Mouse (Mus musculus) E14TG2a.4 (cell line): ENCODE data around the gene Megf8.

Source experiments
- CTCF ChIP-seq: conservative IDR thresholded peaks from 2 replicates; pipeline ENCODE4 v1.5.1; 2014; ENCODE audit warnings: low read length
- POU5F1 ChIP-seq: IDR thresholded peaks from 2 replicates; pipeline ENCODE4 v1.6.1; 2014; ENCODE audit warnings: low read length, borderline replicate concordance

DNA sequence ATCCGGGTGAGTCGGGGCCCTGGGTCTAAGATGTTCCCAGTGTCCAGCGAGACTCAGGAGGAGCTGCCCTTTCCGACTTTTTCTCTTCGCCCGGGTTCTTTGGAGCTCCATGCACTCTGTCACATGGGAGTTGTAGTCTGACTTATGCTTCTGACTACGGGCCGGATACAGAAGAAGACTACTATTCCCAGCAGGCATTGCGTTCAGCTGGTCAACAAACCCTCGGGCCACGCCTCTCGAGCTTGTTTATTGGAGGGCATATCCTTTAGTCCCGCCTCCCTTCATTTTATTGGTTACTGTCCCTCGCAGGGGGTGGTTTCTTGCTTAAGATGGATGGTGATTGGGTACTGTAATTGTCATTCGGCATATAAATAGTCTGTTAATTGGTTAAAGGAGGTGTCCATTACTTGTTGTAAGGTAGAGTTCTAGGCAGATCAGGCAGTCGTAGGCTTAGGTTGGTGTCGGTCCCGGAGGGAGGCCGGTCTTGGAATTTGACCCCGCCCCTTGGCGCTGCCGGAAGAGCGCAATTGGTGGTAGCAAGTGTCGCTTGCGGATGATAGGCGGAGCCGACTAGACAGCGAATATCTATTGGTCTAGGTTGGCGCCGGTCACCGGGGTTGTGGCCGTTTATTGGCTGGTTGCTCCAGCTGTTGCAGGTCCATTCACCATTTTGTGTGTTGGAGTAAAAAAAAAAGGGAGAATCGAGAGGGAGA lies 49.1 kb upstream of the Megf8 start:
- TF ChIP-seq CTCF (no peak), POU5F1 (no peak)
